Mouse (Mus musculus): ENCODE measurements at regions not wholly inside any gene's neighbourhood (a gene's known extent, or its start where the extent isn't known, plus 50 kb on each side); places are given as distances from the start of the nearest gene placed in this dataset.

DNA sequence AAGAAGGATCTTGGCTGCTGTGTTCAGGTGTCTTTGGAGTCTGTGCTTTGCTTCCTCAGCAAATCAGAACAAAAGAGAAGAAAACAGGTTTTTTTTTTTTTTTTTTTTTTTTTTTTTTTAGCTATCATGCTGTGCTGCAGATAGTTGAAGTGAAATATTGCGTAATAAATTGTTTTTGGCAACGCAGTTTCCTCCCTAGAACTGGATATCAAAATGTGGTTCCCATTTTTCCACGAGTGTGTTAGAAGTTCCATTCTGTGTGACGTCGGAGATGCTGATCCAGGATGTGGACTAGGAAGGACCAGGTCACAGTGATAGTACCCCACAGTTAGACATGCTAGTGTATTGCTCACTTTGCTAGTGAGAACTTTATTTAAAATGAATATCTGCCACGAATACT is 220.4 kb downstream of the Rassf9 start:
- intact Hi-C loops (cut with DNase I): no loop called here
- DNase-seq (ENCODE audit: low spot score in 2 of 2): no peak

DNA sequence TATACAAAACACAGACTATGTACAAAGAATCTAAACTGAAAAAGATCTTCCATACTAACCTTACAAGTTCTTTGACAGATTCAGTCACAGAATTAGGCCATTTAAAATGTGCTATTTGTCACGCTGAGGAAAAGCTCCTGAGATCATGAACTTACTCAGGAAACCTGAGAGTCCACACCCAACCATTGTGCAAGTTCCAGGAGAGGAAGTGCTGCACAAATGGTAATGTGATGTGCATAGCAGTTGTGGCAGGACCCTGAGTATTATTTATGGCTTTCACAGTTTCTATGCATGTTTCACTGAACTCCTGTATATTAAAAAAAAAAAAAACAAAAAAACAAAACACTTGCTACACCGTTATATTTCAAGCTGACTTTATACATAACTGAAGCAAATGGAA is 200.2 kb downstream of the Rassf9 start:
- intact Hi-C loops (cut with DNase I): no loop called here
- no peak for DNase-seq (ENCODE audit: low spot score in 2 of 2)

DNA sequence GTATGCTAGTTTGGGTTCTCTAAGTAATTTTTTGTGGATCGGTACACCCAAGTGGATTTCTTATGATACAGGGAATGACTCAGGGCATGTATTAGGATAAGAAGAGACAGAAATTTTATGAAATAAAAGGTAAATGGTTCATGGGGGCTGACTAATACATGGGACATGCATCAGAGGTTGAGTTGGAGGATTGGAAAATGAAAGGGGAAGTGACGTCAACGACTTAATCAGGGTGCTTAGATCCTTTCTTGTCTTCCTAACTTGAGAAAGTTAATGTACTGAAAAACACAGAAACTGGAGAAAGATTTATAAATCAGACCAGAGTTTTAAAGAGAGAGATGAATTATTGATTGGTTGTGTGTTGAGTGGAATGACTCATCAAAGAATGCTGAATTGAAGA is 193.8 kb downstream of the Rassf9 start:
- no peak for DNase-seq (ENCODE audit: low spot score in 2 of 2)
- intact Hi-C loops (cut with DNase I): no loop called here

DNA sequence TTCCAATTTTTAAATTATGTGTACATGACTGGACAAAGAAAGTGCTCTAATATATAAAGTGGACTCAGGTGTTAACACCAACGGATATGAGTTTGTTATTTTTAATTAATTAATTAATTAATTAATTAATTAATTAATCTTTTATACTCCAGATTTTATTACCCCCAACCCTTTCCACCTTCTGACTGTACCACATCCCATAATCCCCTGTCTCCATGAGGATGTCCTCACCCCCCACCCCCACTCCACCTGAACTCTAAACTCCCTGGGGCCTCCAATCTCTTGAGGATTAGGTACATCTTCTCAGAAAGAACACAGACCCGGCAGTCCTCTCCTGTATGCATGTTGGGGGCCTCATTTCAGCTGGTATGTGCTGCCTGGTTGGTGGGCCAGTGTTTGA is 182.8 kb downstream of the Rassf9 start:
- no peak for DNase-seq (ENCODE audit: low spot score in 2 of 2)
- intact Hi-C loops (cut with DNase I): no loop called here

DNA sequence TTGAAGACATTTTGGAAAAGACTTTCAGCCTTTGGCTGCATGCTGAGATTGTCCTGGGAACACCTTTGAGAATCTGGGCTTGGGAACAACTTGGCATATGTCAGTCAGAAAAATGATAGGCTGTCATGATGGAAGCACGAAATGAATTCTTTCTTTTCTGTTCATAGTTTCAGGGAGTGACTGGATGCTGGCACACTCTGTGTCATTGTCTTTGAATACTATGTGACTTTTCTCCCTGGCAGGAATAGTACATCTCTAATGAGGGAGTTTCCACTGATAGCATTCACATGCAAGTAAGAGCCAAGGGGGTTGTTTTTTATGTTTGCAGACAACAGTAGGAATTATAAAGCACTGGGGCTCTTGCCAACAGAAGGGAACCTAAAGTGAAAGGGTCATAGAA is 177.9 kb downstream of the Rassf9 start:
- DNase-seq (ENCODE audit: low spot score in 2 of 2): no peak
- intact Hi-C loops (cut with DNase I): no loop called here

DNA sequence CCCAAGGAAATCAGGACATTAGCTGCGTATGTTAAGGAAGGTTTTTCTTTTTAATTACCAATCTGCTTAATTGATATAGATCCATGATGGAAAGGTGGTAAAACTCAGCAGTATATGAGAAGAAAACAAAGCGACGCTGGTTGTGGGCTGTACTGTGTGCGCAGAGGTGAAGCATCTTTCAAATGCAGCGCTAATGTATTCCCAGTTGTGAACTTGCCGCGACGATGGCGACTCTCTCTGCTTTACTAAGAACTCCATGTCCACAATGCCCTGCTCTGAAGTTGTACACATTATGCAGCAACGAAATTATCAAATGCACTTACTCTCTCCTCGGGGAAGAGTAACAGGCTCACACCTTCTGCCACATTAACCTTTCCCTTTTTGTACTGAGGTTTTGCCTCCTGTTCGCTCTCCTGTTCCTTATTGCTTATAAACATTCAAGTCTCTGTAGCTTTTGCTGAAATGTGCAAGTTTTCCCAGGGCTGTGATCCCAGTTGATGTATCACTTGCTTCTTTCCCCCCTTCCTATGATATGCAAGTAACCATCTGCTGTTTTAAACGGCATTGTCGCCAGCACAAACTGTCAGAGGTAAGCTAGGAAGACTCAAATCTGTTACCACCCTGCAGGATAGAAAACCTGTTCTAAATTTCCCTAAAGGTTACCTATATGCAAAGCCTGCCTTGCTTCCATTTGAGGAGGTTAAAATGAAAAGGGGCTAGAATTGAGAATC is 174.8 kb downstream of the Rassf9 start:
- DNase-seq (ENCODE audit: low spot score in 2 of 2): no peak

DNA sequence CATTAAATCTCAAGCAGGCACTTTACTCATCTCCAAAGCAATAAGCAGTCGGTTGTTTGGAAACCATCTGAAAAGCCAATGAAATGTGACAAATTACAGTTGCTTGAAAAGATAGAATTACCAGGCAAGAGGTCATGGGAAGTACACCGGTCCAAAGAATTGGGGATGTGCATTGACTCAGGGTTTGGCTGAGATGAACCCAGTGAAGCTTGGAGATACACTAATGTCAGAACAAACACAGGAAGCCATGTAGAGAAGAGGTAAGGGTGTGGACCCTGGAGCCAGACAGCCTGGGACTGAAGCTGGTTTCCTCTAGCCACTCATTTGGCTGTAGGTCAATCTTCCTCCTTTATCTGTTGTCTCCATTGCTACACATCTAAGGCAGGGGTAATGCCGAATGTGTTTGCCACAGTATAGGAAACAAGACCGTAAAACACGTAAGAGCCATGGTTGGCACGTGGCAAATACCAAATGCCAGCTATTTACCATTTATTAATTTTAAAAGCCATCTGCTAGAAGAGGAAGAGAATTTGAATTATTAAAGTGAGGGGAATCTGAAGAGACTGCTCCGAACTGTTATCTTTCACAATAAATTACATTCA is 173.9 kb downstream of the Rassf9 start:
- intact Hi-C loops (cut with DNase I): no loop called here
- DNase-seq (ENCODE audit: low spot score in 2 of 2): no peak

More for the DNA sequence above, 174.8 kb downstream of the Rassf9 start:
- intact Hi-C loops (cut with DNase I): no loop called here

DNA sequence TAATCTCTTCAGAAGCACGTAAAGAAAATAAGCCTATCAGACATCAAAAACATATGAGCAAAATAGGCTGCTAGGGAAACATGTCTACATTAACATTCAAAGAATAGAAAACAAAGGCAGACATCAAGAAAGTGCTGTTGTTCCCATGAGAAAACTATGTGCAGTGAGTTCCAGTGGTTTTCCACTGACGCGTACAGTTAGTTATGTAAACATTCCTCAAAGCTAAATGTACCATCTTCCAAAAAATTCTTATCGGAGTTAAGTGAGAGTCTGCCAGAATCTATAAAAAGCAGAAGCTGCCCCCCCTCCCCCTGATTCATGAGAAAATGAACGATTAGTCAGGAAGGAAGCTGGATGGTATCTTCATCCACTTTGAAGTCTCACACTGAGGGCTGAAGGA is 155.3 kb downstream of the Rassf9 start:
- no peak for DNase-seq (ENCODE audit: low spot score in 2 of 2)
- intact Hi-C loops (cut with DNase I): no loop called here

DNA sequence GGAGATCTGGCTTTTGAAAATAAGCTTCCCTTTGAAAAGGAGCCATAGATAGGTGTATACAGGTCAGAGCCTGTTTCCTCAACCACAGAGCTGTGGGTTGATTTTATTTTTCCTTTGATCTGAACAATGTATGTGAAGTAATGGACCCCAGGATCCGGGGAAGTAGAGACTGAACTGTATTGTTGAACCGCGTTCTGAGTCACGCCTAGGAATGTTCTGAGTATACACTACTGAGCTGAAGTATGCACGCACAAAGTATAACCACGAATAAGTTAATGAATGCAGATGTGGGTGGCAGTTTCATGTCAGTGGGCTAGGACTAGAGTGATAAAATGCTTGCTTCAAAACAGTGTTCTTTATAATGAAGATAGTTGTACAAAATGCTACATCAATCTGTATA is 147.7 kb downstream of the Rassf9 start:
- DNase-seq (ENCODE audit: low spot score in 2 of 2): no peak
- intact Hi-C loops (cut with DNase I): no loop called here

DNA sequence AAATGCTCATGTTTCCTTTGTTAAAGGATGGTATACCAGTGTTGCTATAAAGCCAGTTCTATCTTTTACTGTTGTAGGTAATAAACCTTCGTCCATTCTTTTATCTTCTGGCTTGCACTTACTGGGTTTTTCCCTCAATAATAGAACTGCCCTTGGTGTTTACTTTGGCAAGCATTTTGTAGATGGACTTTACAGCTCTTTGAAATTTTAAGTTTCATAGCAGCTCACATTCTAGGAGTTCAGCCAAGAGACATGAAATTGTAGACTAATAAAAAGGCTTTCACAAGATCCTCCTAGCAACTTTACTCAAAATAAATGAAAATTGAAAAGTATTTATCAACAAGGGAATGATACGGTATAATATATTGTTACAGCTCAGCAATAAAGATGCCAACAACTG is 124.5 kb downstream of the Rassf9 start:
- DNase-seq (ENCODE audit: low spot score in 2 of 2): no peak
- intact Hi-C loops (cut with DNase I): no loop called here

DNA sequence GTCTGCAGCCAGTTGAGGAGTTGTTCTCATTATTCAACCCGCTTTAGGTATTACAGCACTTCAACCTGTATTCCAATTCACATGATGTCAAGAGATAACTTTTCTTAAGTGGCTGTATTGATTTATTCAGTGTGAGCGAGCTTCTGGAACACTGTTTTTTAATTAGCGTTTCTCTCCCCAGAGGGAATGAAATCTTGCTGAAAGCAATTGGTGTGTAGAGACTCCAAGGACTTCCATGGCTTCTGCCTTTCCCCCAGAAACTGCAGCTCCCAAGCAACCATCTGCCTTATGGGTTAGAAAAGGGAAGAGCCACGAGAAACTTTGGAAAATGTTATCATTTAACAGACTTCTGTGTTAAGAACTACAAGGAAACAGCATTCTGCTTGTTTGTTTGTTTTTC is 121.4 kb downstream of the Rassf9 start:
- intact Hi-C loops (cut with DNase I): no loop called here
- no peak for DNase-seq (ENCODE audit: low spot score in 2 of 2)

DNA sequence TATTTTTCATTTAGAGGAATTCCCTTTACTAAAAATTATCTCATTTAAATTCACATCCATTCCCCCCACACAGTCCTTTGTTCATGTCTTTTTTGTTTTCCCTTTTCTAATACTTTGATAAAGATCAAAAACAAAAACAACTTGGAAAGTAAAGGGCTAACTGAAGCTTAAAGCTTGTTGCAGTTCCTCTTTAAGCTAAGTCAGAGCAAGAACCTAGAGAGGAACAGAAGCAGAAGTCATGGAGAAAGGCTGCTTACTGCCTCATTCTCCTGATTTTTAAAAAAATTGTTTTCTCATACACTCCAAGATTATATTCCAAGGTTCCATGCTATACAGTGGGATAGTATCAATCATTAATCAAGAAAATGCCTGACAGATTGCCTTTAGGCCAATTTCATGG is 116.6 kb downstream of the Rassf9 start:
- no peak for DNase-seq (ENCODE audit: low spot score in 2 of 2)
- intact Hi-C loops (cut with DNase I): no loop called here

DNA sequence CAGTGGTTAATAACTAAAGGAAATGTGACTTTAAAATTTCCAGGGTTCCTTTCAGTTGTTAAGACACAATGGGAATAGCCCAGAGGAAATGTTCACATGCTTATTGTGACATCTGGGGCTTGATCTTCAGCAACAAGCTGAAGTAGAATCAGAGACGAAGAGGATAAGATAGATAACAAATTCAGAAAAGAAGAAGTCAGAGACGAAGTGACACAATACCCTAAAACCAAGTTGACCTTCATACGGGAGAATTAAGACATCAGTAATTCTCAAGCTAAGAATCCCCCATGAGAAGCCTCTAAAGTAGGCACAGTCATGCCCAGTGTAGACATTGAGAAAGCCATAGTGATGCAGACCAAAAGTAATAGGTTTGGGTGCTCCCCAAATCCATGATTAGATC is 111.9 kb downstream of the Rassf9 start:
- intact Hi-C loops (cut with DNase I): no loop called here
- DNase-seq (ENCODE audit: low spot score in 2 of 2): no peak

DNA sequence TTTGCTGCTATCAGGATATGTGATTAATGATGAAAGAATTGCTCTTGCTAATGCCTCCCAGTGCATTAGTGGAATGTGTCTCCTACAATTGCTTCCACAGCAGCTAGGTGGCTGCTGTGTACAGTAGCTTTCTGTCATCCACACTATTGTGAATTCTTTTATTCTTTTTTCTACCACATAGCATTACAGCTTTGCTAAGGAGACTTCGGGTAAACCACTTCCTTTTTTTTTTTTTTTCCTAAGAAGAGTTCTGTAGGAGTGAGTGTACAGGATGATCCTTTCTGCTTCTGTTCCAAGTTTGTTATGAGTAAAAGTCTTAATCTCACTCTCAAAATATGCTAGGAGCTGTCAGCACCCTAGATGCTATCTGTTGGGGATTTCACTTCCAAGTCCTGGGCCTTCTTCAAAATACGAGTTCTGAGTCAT is 110.6 kb downstream of the Rassf9 start:
- intact Hi-C loops (cut with DNase I): no loop called here
- no peak for DNase-seq (ENCODE audit: low spot score in 2 of 2)

DNA sequence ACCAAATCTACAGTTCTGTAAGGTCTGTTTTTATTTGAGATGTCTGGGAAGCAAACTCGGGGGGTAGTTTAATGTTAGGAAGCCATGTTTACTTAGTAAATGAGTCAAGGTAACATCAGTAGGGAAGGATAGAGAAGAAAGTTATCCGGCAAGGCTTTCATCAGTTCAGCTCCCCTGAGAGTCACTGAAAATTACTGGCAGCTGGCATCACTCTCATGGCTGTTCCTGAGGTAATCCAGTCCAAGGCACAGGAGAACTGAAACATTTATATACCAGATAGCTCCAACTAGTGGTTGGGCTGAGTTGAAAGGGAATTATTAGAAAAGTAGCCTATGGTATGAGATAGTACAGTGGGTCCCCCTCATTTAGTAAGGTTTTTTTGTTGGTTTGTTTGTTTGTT is 106.7 kb downstream of the Rassf9 start:
- intact Hi-C loops (cut with DNase I): no loop called here
- no peak for DNase-seq (ENCODE audit: low spot score in 2 of 2)

DNA sequence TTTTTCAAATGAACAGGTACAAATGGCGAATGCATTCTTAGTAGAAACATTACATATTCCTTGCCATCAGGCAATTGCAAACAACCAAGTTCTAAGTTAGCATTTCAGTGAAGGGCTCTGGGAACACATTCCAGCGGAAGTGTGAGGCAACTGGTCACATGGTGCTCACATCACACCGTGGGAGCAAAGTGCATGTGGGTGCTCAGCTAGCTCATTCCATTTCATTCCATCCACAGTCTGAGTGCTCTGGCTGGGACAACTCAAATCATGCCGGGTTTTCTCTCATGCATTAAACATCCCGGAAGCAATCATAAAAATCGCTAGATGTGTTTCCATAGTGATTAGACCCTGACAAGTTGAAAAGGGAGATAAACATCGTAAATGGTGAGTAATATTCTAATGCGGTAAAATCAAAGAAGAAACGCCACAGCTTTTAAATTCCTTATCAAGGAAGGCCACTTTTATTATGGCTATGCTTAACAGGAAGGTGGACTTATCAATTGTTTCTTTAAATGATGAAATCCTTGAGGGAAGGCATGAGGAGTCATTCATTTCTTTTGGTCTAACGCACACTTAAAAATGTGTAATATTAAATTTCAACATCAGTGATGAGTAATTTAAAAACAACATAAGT is 104.1 kb downstream of the Rassf9 start:
- intact Hi-C loops (cut with DNase I): no loop called here
- no peak for DNase-seq (ENCODE audit: low spot score in 2 of 2)

All from left cerebral cortex, postnatal 36 days (tissue).